In genomic region chr11:69322010-69322409, GRCm38 (mm10) we compare ENCODE assay signal across 8 mouse cellular contexts. TPM values are rescaled to one million over a fixed set of nuclear protein-coding genes. Genes with fewer than 3 reads are reported as not detected.
DNase-seq lines count a peak whose midpoint lies in the region; ATAC-seq and TF ChIP-seq lines count a peak whose summit lies in the region.

No protein-coding gene starts in this region.

- H3K9me3 ChIP-seq in G1E (replicated peaks): no peaks in the 10 kb centered on the region
- H3K9me3 ChIP-seq in hindbrain, embryonic 13.5 days: no peaks in the 10 kb centered on the region
- no peaks in the 10 kb centered on the region for H3K9me3 ChIP-seq in midbrain, embryonic 10.5 days (replicated peaks)

- no peak overlapping the region for H3K27ac ChIP-seq in hindbrain, embryonic 13.5 days
- peak overlapping the region; percentile 97 for H3K27ac ChIP-seq in midbrain, embryonic 10.5 days (replicated peaks)

- DNase-seq in heart, adult 11 months: peak; percentile 88
- DNase-seq in heart, postnatal 14 days: no peak
- DNase-seq in G1E (ENCODE audit: low spot score): no peak
- DNase-seq in midbrain, embryonic 10.5 days (ENCODE audit: low spot score): no peak
- DNase-seq in urinary bladder, postnatal 14 days (ENCODE audit: low spot score): no peak
- no peak for DNase-seq in layer of hippocampus, adult 11-12 months (ENCODE audit: low spot score)

- ATAC-seq in G1E (ENCODE audit: extremely low read depth, insufficient number of reproducible peaks, low FRiP score, poor library complexity, severe bottlenecking): no peak
- ATAC-seq in hindbrain, embryonic 13.5 days (ENCODE audit: low FRiP score): no peak
- no peak for ATAC-seq in activated CD4-positive, CD25-positive, alpha-beta regulatory T cell, adult 4 months

- H3K4me3 ChIP-seq in G1E (ENCODE audit: low read depth, low read length): peak overlapping the region; percentile 53; the same call in 1 of the 2 replicates
- peak overlapping the region; percentile 62 for H3K4me3 ChIP-seq in hindbrain, embryonic 13.5 days
- H3K4me3 ChIP-seq in midbrain, embryonic 10.5 days: peak overlapping the region; percentile 73

- peaks cover 54% of the 10 kb centered on the region for H3K4me1 ChIP-seq in G1E (ENCODE audit: insufficient read depth, low read depth, low read length)
- H3K4me1 ChIP-seq in hindbrain, embryonic 13.5 days (replicated peaks): peaks cover 52% of the 10 kb centered on the region
- H3K4me1 ChIP-seq in midbrain, embryonic 10.5 days: peaks cover 58% of the 10 kb centered on the region

- peaks cover 8% of the 10 kb centered on the region for H3K27me3 ChIP-seq in G1E (ENCODE audit: insufficient read depth, low read length)
- H3K27me3 ChIP-seq in hindbrain, embryonic 13.5 days: peaks cover 5% of the 10 kb centered on the region
- peaks cover 8% of the 10 kb centered on the region for H3K27me3 ChIP-seq in midbrain, embryonic 10.5 days (ENCODE audit: low read depth, poor library complexity, severe bottlenecking)

- WGBS in hindbrain, embryonic 13.5 days: 63% methylated on average over 6 of the region's 6 CpGs
- 82% methylated on average over 6 of the region's 6 CpGs for whole genome bisulfite sequencing in midbrain, embryonic 10.5 days

- intact Hi-C loops in heart, postnatal 14 days (cut with DNase I): no loop called here

- no peak for TF ChIP-seq CTCF in G1E (IDR thresholded peaks at IDR 0.05; ENCODE audit: low read depth, low read length)

- H3K9ac ChIP-seq in hindbrain, embryonic 13.5 days: peak overlapping the region; percentile 80

- peak overlapping the region; percentile 76 for H3K4me2 ChIP-seq in hindbrain, embryonic 13.5 days

- H3K36me3 ChIP-seq in G1E (replicated peaks): peaks cover 55% of the 10 kb centered on the region
- H3K36me3 ChIP-seq in hindbrain, embryonic 13.5 days: peaks cover 32% of the 10 kb centered on the region
- H3K36me3 ChIP-seq in midbrain, embryonic 10.5 days: peaks cover 42% of the 10 kb centered on the region

RNA-seq across cellular contexts. Expression of gene Cntrob, which starts 1.6 kb away (rescaled TPM):
- 1 to 10 TPM; 3.4 to 6.1 TPM for total RNA-seq in heart, postnatal 14 days (2021)
- total RNA-seq in G1E (2014; fragmentation: Nextera tagmentation) (30.3 and 42.0 TPM in 2 replicates), G1E (2017) (19.2 and 26.0 TPM in 2 replicates)
- polyA plus RNA-seq in G1E (2012): 30.8 and 35.4 TPM in 2 replicates
- 22.6 and 24.4 TPM in 2 replicates for polyA plus RNA-seq in hindbrain, embryonic 13.5 days (2015; fragmentation: Nextera tagmentation; extraction: Ambion mirVana)
- polyA plus RNA-seq in midbrain, embryonic 10.5 days (2016; fragmentation: Nextera tagmentation; extraction: Ambion mirVana): 39.9 TPM in 2 replicates
- polyA plus RNA-seq in activated CD4-positive, CD25-positive, alpha-beta regulatory T cell, adult 4 months (2017; shearing (Covaris generic)): 10 to 100 TPM in 1 of 2 experiments, 1 to 10 TPM in 1; 9.2 to 10.7 TPM

RNA-seq across cellular contexts. Expression of gene Trappc1, which starts 1.8 kb away (rescaled TPM):
- 10 to 100 TPM; 54.0 to 61.4 TPM for total RNA-seq in heart, postnatal 14 days (2021)
- 138 and 139 TPM in 2 replicates for total RNA-seq in G1E (2014; fragmentation: Nextera tagmentation)
- total RNA-seq in G1E (2017): 116 and 127 TPM in 2 replicates
- 7.4 and 10.1 TPM in 2 replicates for polyA plus RNA-seq in G1E (2012)
- 204 and 210 TPM in 2 replicates for polyA plus RNA-seq in hindbrain, embryonic 13.5 days (2015; fragmentation: Nextera tagmentation; extraction: Ambion mirVana)
- 174 and 188 TPM in 2 replicates for polyA plus RNA-seq in midbrain, embryonic 10.5 days (2016; fragmentation: Nextera tagmentation; extraction: Ambion mirVana)
- polyA plus RNA-seq in activated CD4-positive, CD25-positive, alpha-beta regulatory T cell, adult 4 months (2017; shearing (Covaris generic)): 100 to 1,000 TPM; 109 to 112 TPM

RNA-seq across cellular contexts. Expression of gene Kcnab3, which starts 4.0 kb away (rescaled TPM):
- under 1 TPM; 0.51 to 0.67 TPM for total RNA-seq in heart, postnatal 14 days (2021)
- total RNA-seq in G1E (2014; fragmentation: Nextera tagmentation) (0.58 and 1.2 TPM in 2 replicates), G1E (2017) (0.60 and 0.64 TPM in 2 replicates)
- 0.27 and 0.33 TPM in 2 replicates for polyA plus RNA-seq in G1E (2012)
- 4.2 and 5.1 TPM in 2 replicates for polyA plus RNA-seq in hindbrain, embryonic 13.5 days (2015; fragmentation: Nextera tagmentation; extraction: Ambion mirVana)
- 1.4 and 2.3 TPM in 2 replicates for polyA plus RNA-seq in midbrain, embryonic 10.5 days (2016; fragmentation: Nextera tagmentation; extraction: Ambion mirVana)
- under 1 TPM; 0.31 to 0.89 TPM for polyA plus RNA-seq in activated CD4-positive, CD25-positive, alpha-beta regulatory T cell, adult 4 months (2017; shearing (Covaris generic))

RNA-seq across cellular contexts. Expression of gene Rnf227, which starts 18.3 kb away (rescaled TPM):
- total RNA-seq in heart, postnatal 14 days (2021): under 1 TPM; 0.34 to 0.48 TPM
- not detected in 2 replicates for total RNA-seq in G1E (2014; fragmentation: Nextera tagmentation)
- 0.06 and 0.11 TPM in 2 replicates for total RNA-seq in G1E (2017)
- polyA plus RNA-seq in G1E (2012): not detected in 2 replicates
- 163 and 166 TPM in 2 replicates for polyA plus RNA-seq in hindbrain, embryonic 13.5 days (2015; fragmentation: Nextera tagmentation; extraction: Ambion mirVana)
- 18.1 and 24.6 TPM in 2 replicates for polyA plus RNA-seq in midbrain, embryonic 10.5 days (2016; fragmentation: Nextera tagmentation; extraction: Ambion mirVana)
- polyA plus RNA-seq in activated CD4-positive, CD25-positive, alpha-beta regulatory T cell, adult 4 months (2017; shearing (Covaris generic)): 1 to 10 TPM; 2.4 to 3.4 TPM

RNA-seq across cellular contexts. Expression of gene Chd3, which starts 47.2 kb away (rescaled TPM):
- 10 to 100 TPM; 45.4 to 47.4 TPM for total RNA-seq in heart, postnatal 14 days (2021)
- total RNA-seq in G1E (2014; fragmentation: Nextera tagmentation) (120 TPM in 2 replicates), G1E (2017) (55.6 and 71.0 TPM in 2 replicates)
- 183 and 212 TPM in 2 replicates for polyA plus RNA-seq in G1E (2012)
- polyA plus RNA-seq in hindbrain, embryonic 13.5 days (2015; fragmentation: Nextera tagmentation; extraction: Ambion mirVana): 92.4 and 93.5 TPM in 2 replicates
- 41.7 and 50.6 TPM in 2 replicates for polyA plus RNA-seq in midbrain, embryonic 10.5 days (2016; fragmentation: Nextera tagmentation; extraction: Ambion mirVana)
- polyA plus RNA-seq in activated CD4-positive, CD25-positive, alpha-beta regulatory T cell, adult 4 months (2017; shearing (Covaris generic)): 10 to 100 TPM; 58.7 to 62.7 TPM
